Mouse (Mus musculus) neural tube, embryonic 11.5 days (tissue): ENCODE measurements around the gene Spem1. TPM values are rescaled to one million over a fixed set of nuclear protein-coding genes. Genes with fewer than 3 reads are reported as not detected.

Source experiments
- ATAC-seq: fragments of 200-750 bp; cut with Nextera tagmentation; 2 replicates; pipeline ENCODE4 v1.8.0; 2017; ENCODE audit warnings: moderate number of reproducible peaks, mild to moderate bottlenecking, moderate TSS enrichment, moderate library complexity; ENCODE audit not compliant: insufficient read depth, low FRiP score, low TSS enrichment
- DNase-seq: peaks from one replicate; pipeline ENCODE4 v3.0.0-alpha.2; 2015; ENCODE audit warnings: low spot score
- H3K27ac ChIP-seq: fragments of 300-500 bp; sonication (generic); 2 replicates; pipeline ENCODE4 v1.5.1; 2014; ENCODE audit warnings: low read depth, mild to moderate bottlenecking, low read length
- H3K27me3 ChIP-seq: fragments of 300-500 bp; sonication (generic); 2 replicates; pipeline ENCODE4 v1.6.1; 2014; ENCODE audit warnings: mild to moderate bottlenecking, low read length, mixed read lengths; ENCODE audit not compliant: control insufficient read depth, insufficient read depth
- H3K36me3 ChIP-seq: fragments of 300-500 bp; sonication (generic); 2 replicates; pipeline ENCODE4 v1.6.1; 2014; ENCODE audit warnings: mild to moderate bottlenecking, low read length, moderate library complexity, mixed read lengths; ENCODE audit not compliant: control insufficient read depth, insufficient read depth
- H3K4me1 ChIP-seq: fragments of 300-500 bp; sonication (generic); 2 replicates; pipeline ENCODE4 v1.6.1; 2014; ENCODE audit warnings: low read length, mixed read lengths; ENCODE audit not compliant: control insufficient read depth, insufficient read depth
- H3K4me2 ChIP-seq: fragments of 300-500 bp; sonication (generic); 2 replicates; pipeline ENCODE4 v1.6.1; 2014; ENCODE audit warnings: low read depth, mild to moderate bottlenecking, moderate library complexity
- H3K4me3 ChIP-seq: fragments of 300-500 bp; sonication (generic); 2 replicates; pipeline ENCODE4 v1.5.1; 2014; ENCODE audit warnings: low read depth, low read length
- H3K9ac ChIP-seq: fragments of 300-500 bp; sonication (generic); 2 replicates; pipeline ENCODE4 v1.6.1; 2014; ENCODE audit warnings: mild to moderate bottlenecking, low read length
- H3K9me3 ChIP-seq: fragments of 300-500 bp; sonication (generic); 2 replicates; pipeline ENCODE4 v1.6.1; 2016; ENCODE audit warnings: low read length; ENCODE audit not compliant: control insufficient read depth
- WGBS: fragments of 180-500 bp; shearing (Covaris S2); extraction: QIAGEN DNeasy Blood & Tissue Kit; methylation state at CpG from one replicate; pipeline ENCODE4 v1.1.7; 2014; 5-methylcytosine and 5-hydroxymethylcytosine counted together
- polyA plus RNA-seq: library from polyadenylated mRNA; unstranded; fragments of >200 nt; fragmentation: Nextera tagmentation; extraction: Ambion mirVana; gene quantifications from 2 replicates; pipeline ENCODE4 v1.2.1, GENCODE M21; 2014

The Spem1 gene
- polyA plus RNA-seq, 1 experiment from 2014 or later: not detected

DNA sequence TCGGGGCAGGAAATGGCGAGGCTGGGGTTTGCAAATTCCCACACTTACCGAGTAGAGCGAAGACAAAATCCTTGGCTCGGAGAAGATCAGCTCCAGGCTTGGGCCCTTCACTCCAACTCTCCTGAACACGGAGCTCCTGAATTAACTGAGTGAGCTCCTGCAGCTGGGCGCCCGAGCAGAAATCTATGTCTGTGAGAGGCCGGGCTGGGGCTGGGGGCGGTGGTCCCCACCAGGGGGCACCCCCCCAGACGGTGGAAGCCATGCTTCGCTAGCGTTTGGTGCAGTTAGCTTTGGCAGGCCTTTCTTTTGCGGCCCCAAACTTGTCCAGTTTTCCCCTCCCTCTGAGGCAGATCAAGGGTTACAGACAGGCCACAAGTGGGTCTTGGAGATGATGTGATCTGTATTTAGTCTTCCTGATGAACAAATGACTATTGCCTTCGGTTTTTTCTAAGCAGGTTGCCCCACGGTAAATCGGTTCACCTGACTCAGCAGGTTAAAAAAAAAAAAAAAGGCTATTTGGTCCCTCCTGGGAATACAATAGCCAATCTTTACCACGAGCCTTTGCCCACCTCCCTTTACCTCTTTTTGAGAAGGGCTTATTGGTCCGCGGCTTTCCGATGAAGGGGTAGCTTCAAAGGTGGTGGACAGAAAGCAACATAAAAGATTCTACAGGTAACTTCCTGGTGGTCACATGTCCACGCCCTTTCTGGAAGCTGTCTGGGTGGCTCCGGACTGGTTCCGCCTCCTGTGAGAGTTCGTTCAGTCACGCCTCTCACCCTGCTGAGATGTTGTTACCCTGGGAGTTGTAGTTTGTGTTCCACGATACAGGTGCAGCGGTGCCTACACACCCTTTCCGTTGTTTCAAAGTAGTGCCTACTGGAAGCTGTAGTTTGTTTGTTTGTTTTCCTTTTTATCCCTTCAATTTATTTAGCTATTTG is 16.7 kb downstream of the Spem1 start, which contains the start of gene Tmem102:
Tmem102 (minus strand) TSS at position 653 of the 938 bp plus-strand sequence.
- no peak for ATAC-seq
- H3K4me1 ChIP-seq: peaks cover 22% of the 10 kb centered on the region
- no peak within 1 kb of the TSS for H3K9ac ChIP-seq
- peak within 1 kb of the TSS; percentile 89 for H3K4me2 ChIP-seq
- peaks cover 53% of the 10 kb centered on the region for H3K27me3 ChIP-seq
- no peaks in the 10 kb centered on the region for H3K9me3 ChIP-seq
- WGBS: 6% methylated on average over 29 of the region's 29 CpGs
- H3K4me3 ChIP-seq: peak within 1 kb of the TSS; percentile 1; the same call in 1 of the 2 replicates
- no peaks in the 10 kb centered on the region for H3K36me3 ChIP-seq
- no peak within 1 kb of the TSS for H3K27ac ChIP-seq
- DNase-seq: no peak

GRCm38 (mm10) chr11:69804652-69804940 is 17.4 kb downstream of the Spem1 start:
- 4% methylated on average over 12 of the region's 12 CpGs for WGBS
- Histone ChIP-seq H3K36me3 (no peaks in the 10 kb centered on the region), H3K4me1 (peaks cover 28% of the 10 kb centered on the region), H3K9me3 (no peaks in the 10 kb centered on the region), H3K4me2 (peak overlapping the region; percentile 89), H3K9ac (no peak overlapping the region), H3K4me3 (no peak overlapping the region; the same call in 1 of the 2 replicates), H3K27me3 (peaks cover 53% of the 10 kb centered on the region), H3K27ac (no peak overlapping the region)
- no peak for ATAC-seq
- no peak for DNase-seq

DNA sequence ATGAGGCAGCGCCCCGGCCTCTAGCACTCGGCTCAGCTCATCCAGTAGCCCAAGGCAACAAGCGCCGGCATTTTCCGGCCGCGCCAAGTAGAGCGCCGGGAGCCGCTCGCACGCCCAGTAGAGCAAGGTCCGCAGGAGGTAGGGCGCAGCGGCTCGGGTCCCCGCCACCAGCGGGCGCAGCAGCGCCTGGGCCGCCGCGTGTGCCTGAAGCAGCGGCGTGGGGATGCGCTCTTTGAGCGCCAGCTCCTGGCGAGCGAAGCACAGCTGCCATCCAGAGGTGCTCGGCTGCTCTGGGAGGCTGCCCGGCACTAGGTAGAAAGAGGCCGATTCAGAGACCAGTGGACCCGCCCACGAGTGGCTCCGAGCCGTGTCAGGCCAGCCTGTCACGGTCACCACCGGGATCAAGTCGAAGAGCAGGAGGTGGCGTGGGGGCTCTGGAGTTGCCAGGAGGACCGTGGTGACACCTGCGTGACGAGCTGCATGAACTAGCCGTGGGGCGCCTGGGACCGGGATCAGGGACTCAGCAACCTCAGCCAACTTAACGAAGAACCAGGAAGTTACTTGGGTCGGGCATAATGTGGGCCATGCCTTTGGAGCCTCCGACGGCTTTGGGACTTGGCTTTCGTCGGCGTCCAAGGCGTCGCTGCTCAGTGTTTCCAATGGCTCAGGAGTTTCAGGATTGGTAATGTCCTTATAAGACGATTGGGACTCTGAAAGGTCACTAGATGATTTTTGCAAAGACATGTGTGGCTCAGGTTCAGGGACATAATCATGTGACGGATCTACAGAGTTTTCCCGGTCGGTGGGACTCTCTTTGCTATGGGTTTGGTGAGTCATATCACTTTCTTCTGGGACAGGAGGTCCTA is 18.0 kb downstream of the Spem1 start:
- Histone ChIP-seq H3K36me3 (no peaks in the 10 kb centered on the region), H3K27ac (no peak overlapping the region), H3K9ac (peak overlapping the region; percentile 19), H3K4me2 (peak overlapping the region; percentile 89), H3K4me1 (peaks cover 30% of the 10 kb centered on the region), H3K9me3 (no peaks in the 10 kb centered on the region), H3K27me3 (peaks cover 54% of the 10 kb centered on the region), H3K4me3 (peak overlapping the region; percentile 32)
- WGBS: under 1% methylated on average over 60 of the region's 60 CpGs
- ATAC-seq (no peak), DNase-seq (peak; percentile 85)

DNA sequence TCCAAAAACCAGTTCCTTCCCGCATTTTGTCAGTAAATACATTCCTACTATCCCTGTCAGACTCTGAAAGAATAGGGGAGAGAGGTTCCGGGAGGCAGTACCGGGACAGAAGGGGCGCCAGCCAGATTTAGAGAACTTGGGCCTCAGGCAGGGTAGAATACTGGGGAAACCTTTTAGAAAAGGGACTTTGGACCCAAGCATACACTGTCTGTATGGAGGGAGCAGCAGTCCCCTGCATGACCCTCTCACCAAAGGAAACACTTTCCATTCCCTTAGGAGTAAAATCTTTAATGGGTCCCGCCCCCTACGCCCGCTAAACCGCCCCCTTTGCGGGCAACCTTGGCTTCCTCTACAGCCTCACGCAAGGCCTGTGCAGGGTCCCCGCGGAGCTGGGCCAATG is 18.7 kb downstream of the Spem1 start:
- H3K4me2 ChIP-seq: peak overlapping the region; percentile 89
- H3K4me3 ChIP-seq: peak overlapping the region; percentile 32
- H3K4me1 ChIP-seq: peaks cover 30% of the 10 kb centered on the region
- H3K9ac ChIP-seq: peak overlapping the region; percentile 19
- no peaks in the 10 kb centered on the region for H3K9me3 ChIP-seq
- ATAC-seq (no peak), DNase-seq (no peak)
- H3K36me3 ChIP-seq: no peaks in the 10 kb centered on the region
- H3K27me3 ChIP-seq: peaks cover 55% of the 10 kb centered on the region
- no peak overlapping the region for H3K27ac ChIP-seq
- 2% methylated on average over 12 of the region's 12 CpGs for WGBS

DNA sequence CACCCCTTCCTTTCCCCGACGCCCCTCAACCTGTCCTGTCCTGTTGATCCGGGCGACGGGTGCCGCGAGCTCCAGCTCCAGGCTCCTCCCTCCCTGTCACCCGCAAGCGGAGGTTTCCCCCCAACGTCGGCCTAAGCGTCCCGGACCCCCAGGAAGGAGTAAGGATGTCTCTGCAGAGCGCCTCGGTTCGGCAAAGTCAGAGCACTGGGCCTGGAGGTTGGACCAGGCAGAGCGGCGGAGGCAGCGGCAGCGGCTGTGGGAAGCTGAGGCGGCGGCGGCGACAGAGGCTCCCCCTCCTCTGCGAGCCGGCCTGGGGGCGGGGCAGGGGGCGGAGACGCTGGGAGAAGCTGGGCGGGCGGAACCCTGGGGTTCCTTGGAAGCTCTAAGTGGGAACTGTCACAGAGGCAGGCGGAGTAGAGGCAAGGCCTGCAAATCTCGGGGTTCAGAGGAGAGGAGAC is 19.3 kb downstream of the Spem1 start:
- Histone ChIP-seq H3K36me3 (no peaks in the 10 kb centered on the region), H3K4me1 (peaks cover 30% of the 10 kb centered on the region), H3K27me3 (peaks cover 55% of the 10 kb centered on the region), H3K9me3 (no peaks in the 10 kb centered on the region), H3K9ac (peak overlapping the region; percentile 61), H3K27ac (no peak overlapping the region), H3K4me3 (peak overlapping the region; percentile 52), H3K4me2 (peak overlapping the region; percentile 89)
- no peak for ATAC-seq
- peak; percentile 78 for DNase-seq
- WGBS: under 1% methylated on average over 28 of the region's 33 CpGs

- WGBS: 2% methylated on average over 33 of the region's 33 CpGs
- Histone ChIP-seq H3K4me3 (peak within 1 kb of the TSS; percentile 52), H3K36me3 (no peaks in the 10 kb centered on the region), H3K4me1 (peaks cover 30% of the 10 kb centered on the region), H3K27ac (peak within 1 kb of the TSS; percentile 83), H3K27me3 (peaks cover 55% of the 10 kb centered on the region), H3K9me3 (no peaks in the 10 kb centered on the region), H3K9ac (peak within 1 kb of the TSS; percentile 73), H3K4me2 (peak within 1 kb of the TSS; percentile 89)
- ATAC-seq (no peak), DNase-seq (no peak)
Observed at GRCm38 (mm10) chr11:69801379-69801977, 20.5 kb downstream of the Spem1 start, which contains the start of gene Fgf11. Gene Fgf11, minus strand, starts transcription at chr11:69801857.

DNA sequence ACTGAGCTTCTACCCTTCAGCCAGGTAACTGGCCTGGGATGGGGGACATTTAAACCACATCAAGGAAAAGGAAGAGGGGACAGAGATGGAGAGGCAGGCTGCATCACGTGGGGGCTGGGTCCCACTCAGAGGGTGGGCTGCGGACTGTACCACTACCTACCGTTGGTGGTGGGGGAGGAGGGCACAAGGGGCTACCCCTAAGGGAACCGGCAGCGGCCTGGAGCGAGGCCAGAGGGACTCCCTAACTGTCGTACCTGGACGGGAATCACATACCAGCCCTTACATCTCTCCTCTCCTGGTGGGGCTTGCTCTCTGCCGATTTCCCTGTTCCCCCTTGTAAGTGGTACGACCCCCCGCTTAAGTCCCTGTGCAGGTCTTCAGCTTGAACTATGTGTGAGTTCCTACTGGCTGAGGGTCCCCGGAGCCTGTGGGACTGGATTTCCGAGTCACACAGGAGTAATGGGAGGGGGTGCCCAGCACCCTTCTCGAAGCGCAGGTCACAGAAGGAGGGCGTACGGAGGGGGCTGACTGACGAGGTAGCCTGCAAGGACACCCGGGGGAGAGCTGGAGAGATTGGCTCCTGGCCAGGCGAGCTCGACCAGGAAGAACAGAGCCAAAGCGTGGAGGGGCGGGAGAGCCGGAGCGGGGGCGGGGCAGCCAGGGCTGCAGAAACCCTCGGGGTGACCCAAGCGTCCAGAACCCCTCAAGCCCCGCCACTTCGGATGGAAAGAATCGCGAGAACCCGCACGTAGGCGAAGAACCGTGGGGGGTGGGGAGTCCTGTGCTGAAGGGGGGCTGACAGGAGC is 21.4 kb downstream of the Spem1 start:
- Histone ChIP-seq H3K4me3 (peak overlapping the region; percentile 52), H3K4me1 (peaks cover 33% of the 10 kb centered on the region), H3K27me3 (peaks cover 55% of the 10 kb centered on the region), H3K9me3 (no peaks in the 10 kb centered on the region), H3K9ac (peak overlapping the region; percentile 73), H3K27ac (peak overlapping the region; percentile 83), H3K4me2 (peak overlapping the region; percentile 89), H3K36me3 (no peaks in the 10 kb centered on the region)
- ATAC-seq (peak; percentile 66), DNase-seq (peak; percentile 89)
- under 1% methylated on average over 36 of the region's 36 CpGs for WGBS

- H3K4me2 ChIP-seq: peak overlapping the region; percentile 89
- H3K27me3 ChIP-seq: peaks cover 50% of the 10 kb centered on the region
- peak overlapping the region; percentile 83 for H3K27ac ChIP-seq
- peak overlapping the region; percentile 52 for H3K4me3 ChIP-seq
- H3K9me3 ChIP-seq: no peaks in the 10 kb centered on the region
- peaks cover 33% of the 10 kb centered on the region for H3K4me1 ChIP-seq
- WGBS: under 1% methylated on average over 10 of the region's 11 CpGs
- no peaks in the 10 kb centered on the region for H3K36me3 ChIP-seq
- ATAC-seq (peak; percentile 38), DNase-seq (no peak)
- H3K9ac ChIP-seq: peak overlapping the region; percentile 73
Observed at GRCm38 (mm10) chr11:69800138-69800391, 21.9 kb downstream of the Spem1 start.
